Mouse (Mus musculus): ENCODE data around the gene Nln. TPM values are rescaled to one million over a fixed set of nuclear protein-coding genes. Genes with fewer than 3 reads are reported as not detected.

Gene Nln
- polyA plus RNA-seq, 1 experiment from 2014 or later, result 26.0 TPM

DNA sequence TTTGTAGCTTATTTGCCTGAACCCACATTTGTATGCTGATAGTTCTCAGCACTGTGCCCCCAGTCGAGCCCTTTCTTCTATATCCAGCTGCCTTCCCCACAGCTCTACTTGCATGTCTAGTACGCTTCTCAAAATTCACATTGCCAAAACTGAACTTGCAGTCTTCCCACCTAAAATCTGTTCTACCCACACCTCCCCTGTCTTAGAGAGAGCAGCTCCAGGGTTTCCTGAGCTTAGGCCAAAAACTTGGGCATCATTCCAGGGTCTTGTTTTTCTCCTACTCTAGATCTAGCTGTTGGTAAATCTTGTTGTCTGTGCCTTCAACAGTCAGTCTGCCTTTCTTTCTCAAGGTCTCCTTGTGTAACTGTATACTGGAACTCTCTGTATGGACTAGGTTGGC lies 5.4 kb upstream of the Nln start:
- no peak overlapping the region for H3K4me2 ChIP-seq (replicated peaks)
- ATAC-seq (ENCODE audit: low FRiP score, low read depth), result no peak
- WGBS, result 96% methylated on average over 2 of the region's 2 CpGs
- H3K9ac ChIP-seq, result no peak overlapping the region
- H3K27ac ChIP-seq, result no peak overlapping the region
- no peaks in the 10 kb centered on the region for H3K9me3 ChIP-seq
- peaks cover 26% of the 10 kb centered on the region for H3K36me3 ChIP-seq
- H3K27me3 ChIP-seq (replicated peaks), result no peaks in the 10 kb centered on the region
- H3K4me1 ChIP-seq, result no peaks in the 10 kb centered on the region
- no peak overlapping the region for H3K4me3 ChIP-seq

DNA sequence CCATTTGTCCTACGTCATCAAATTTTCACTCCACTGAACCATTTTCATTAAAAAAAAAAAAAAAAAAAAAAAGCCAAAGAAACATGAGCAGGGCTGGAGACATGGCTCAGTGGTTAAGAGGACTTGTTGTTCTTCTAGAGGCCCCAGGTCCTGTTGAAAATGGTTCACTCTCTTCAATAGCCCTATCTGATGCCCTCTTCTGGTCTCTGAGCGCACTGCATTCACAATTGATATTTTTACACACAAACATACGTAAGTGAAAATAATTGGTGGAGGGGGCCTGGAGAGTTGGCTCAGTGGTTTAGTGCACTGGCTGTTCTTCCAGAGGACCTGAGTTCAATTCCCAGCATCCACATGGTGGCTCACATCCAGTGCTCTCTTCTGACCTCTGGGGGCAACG lies 4.4 kb upstream of the Nln start:
- H3K9ac ChIP-seq, result no peak overlapping the region
- no peak overlapping the region for H3K27ac ChIP-seq
- no peak overlapping the region for H3K4me3 ChIP-seq
- peaks cover 20% of the 10 kb centered on the region; the same call in 1 of the 2 replicates for H3K36me3 ChIP-seq
- WGBS, result 95% methylated on average over 4 of the region's 4 CpGs
- H3K4me1 ChIP-seq, result peaks cover 4% of the 10 kb centered on the region; the same call in 1 of the 2 replicates
- no peaks in the 10 kb centered on the region for H3K27me3 ChIP-seq (replicated peaks)
- ATAC-seq (ENCODE audit: low FRiP score, low read depth), result no peak
- H3K9me3 ChIP-seq, result no peaks in the 10 kb centered on the region
- no peak overlapping the region for H3K4me2 ChIP-seq (replicated peaks)

DNA sequence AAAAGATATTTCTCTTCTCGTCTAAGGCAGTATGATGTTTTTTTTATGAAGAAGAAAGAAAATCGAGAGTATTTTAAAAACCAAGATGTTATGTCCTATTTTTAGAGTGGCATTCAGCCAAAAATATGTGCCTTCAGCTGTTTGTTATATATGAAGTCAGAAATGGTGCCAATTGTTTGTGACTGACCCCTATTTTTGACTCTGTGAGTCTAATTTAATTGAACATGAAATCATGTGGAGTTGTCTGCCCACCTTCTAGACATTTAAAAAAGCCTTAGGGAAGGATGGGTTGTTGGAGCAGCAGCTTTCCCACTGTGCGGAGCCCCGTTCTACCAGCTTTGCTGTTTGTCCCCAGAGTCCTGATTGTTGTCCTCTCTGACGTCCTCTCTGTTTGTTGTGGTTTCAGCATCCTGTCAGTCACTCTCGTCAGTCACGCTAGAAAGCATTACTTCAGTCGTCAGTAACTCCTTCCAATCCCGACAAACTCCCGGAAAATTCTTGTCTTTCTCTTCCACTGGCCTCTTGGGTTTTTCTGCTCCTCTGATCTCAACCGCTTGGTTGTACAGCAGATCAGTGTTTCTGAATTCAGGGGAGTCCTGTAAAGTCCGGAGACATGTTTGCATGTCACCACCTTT lies 3.0 kb upstream of the Nln start:
- H3K9ac ChIP-seq, result no peak overlapping the region
- 70% methylated on average over 12 of the region's 12 CpGs for WGBS
- H3K4me3 ChIP-seq, result no peak overlapping the region
- peaks cover 8% of the 10 kb centered on the region; the same call in 1 of the 2 replicates for H3K4me1 ChIP-seq
- no peak overlapping the region for H3K27ac ChIP-seq
- peaks cover 14% of the 10 kb centered on the region; the same call in 1 of the 2 replicates for H3K36me3 ChIP-seq
- H3K9me3 ChIP-seq, result no peaks in the 10 kb centered on the region
- ATAC-seq (ENCODE audit: low FRiP score, low read depth), result no peak
- H3K27me3 ChIP-seq (replicated peaks), result no peaks in the 10 kb centered on the region
- no peak overlapping the region for H3K4me2 ChIP-seq (replicated peaks)

DNA sequence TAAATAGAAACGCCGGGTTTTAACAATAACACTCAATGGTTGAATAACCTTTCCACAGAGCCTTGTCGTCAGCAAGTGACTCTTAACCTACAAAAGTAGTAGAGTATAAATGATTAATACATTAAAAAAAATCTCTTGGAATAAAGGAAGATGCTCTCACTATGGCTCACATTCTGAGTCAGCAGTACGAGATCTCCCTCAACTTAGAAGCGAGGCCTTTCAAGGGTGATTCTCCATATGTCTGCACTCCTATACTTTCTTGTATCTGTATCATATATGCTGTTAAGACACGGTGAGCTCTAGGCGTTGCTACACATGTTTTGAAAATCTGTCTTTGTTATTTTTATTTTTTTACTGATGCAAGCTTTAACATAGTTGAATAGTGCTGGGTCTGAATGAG lies 1.1 kb upstream of the Nln start:
- Histone ChIP-seq H3K36me3 (0 out of 2 replicates have a peak, but pooled peaks cover 9% of the 10 kb centered on the region), H3K9ac (peak overlapping the region; percentile 72), H3K9me3 (no peaks in the 10 kb centered on the region), H3K27ac (0 out of 2 replicates have a peak overlapping the region, but pooled peaks have one; percentile 15), H3K4me3 (peak overlapping the region; percentile 67), H3K4me2 (replicated peaks) (peak overlapping the region; percentile 96), H3K27me3 (replicated peaks) (no peaks in the 10 kb centered on the region), H3K4me1 (peaks cover 8% of the 10 kb centered on the region; the same call in 1 of the 2 replicates)
- WGBS, result 48% methylated on average over 7 of the region's 7 CpGs
- no peak for ATAC-seq (ENCODE audit: low FRiP score, low read depth)

DNA sequence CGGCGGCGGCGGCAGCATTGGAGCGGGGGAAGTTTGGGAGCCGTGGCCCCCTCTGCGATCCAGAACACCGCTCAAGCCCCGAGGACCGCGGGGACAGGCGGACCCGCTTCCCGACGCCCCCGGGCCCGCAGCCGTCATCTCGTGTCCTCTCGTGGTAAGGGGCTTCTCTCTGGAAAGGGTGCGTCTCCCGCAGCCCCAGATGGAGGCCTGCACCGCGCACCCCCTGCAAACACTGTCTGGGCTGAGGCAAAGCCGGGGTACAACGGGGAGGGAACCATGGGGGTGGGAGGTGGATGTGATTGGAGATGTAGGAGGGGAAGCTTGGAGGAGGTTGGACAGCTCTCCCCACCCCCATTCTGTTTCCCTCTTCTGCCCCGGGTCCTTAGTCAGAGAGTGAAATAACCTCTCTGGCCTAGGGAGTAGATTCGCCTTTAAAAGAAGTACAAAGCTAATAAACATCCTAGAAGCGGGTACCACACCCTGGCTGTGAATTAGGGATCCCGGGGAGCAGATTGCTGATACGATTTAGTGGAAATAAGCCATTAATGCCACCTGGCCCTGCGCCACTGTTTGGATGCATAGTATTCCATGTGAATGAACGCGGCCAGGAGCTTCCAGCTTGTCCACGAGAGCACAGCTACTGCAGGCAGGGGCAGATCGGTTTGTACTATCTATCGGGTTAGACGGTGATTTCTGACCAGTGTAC lies 555 bp upstream of the Nln start:
- peak; percentile 85 for ATAC-seq (ENCODE audit: low FRiP score, low read depth)
- Histone ChIP-seq H3K9ac (peak overlapping the region; percentile 72), H3K36me3 (0 out of 2 replicates have a peak, but pooled peaks cover 4% of the 10 kb centered on the region), H3K9me3 (no peaks in the 10 kb centered on the region), H3K4me3 (peak overlapping the region; percentile 67), H3K4me1 (peaks cover 8% of the 10 kb centered on the region; the same call in 1 of the 2 replicates), H3K27me3 (replicated peaks) (no peaks in the 10 kb centered on the region), H3K4me2 (replicated peaks) (peak overlapping the region; percentile 96), H3K27ac (0 out of 2 replicates have a peak overlapping the region, but pooled peaks have one; percentile 15)
- WGBS, result 1% methylated on average over 38 of the region's 38 CpGs

DNA sequence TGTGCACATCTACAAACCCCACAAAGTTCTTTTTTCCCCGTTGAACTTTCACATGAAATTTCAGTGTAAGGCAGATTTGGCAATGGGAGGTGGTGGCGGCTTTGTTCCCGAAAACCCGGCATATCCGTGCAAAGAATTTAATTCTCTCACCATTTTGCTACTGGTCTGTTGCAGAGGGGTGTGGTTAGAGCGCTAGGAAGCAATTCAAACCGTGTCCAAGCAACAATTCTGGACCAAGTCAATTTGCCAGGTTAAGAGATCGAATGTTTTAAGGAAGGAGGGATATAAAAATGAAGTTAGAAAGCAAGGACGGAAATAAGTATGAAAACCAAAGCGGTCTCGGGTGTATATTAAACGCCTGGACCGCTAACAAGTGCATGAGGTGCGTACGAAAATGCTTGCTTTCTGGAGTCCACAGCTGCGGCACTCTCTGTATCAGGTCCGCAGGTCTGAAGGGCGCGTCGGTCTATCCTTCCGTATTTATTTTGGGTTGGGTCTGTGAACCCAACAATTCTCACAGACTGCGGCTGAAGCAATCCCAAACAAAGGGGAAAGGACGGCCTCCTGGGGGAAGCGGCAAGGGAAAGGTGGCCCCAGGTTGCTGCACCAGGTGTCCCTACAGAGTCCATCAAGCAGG lies 645 bp downstream of the Nln start:
- peak overlapping the region; percentile 96 for H3K4me2 ChIP-seq (replicated peaks)
- H3K36me3 ChIP-seq, result peaks cover under 1% of the 10 kb centered on the region; the same call in 1 of the 2 replicates
- ATAC-seq (ENCODE audit: low FRiP score, low read depth), result peak; percentile 22
- peaks cover 4% of the 10 kb centered on the region; the same call in 1 of the 2 replicates for H3K9me3 ChIP-seq
- H3K4me3 ChIP-seq, result peak overlapping the region; percentile 67
- H3K4me1 ChIP-seq, result peaks cover 8% of the 10 kb centered on the region; the same call in 1 of the 2 replicates
- H3K27ac ChIP-seq, result no peak overlapping the region
- peak overlapping the region; percentile 72 for H3K9ac ChIP-seq
- 2% methylated on average over 24 of the region's 24 CpGs for WGBS
- H3K27me3 ChIP-seq (replicated peaks), result no peaks in the 10 kb centered on the region

DNA sequence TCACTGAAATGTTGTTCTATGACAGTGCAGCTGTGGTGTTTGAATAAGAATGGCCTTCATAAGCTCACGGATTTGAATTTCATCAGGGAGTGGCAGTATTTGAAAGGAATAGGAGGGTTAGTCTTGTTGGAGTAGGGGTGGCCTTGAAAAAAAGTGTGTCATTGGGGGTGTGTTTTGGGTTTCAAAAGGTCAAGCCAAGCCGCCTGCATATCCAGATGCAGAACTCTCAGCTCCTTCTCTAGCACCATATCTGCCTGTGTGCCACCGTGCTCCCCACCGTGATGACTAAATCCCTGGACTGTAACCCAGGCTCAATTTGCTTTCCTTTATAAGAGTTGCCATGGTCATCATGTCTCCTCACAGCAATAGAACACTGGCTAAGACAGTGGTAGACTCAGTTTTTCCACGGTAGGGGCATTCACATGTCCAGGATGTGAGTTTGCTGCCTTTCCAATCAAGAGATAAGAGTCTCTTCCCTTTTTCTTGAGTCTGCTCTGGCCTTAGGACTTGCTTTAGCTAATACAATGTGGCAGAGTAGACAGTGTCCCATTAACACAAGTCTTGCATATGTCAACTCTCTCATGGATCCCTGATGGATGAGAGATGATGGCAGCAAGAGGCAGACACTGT lies 7.7 kb downstream of the Nln start:
- 94% methylated on average over 5 of the region's 5 CpGs for WGBS
- Histone ChIP-seq H3K27ac (no peak overlapping the region), H3K36me3 (no peaks in the 10 kb centered on the region; the same call in 1 of the 2 replicates), H3K27me3 (replicated peaks) (no peaks in the 10 kb centered on the region), H3K9ac (no peak overlapping the region), H3K4me2 (replicated peaks) (no peak overlapping the region), H3K9me3 (peaks cover 4% of the 10 kb centered on the region; the same call in 1 of the 2 replicates), H3K4me1 (no peaks in the 10 kb centered on the region), H3K4me3 (no peak overlapping the region)
- ATAC-seq (ENCODE audit: low FRiP score, low read depth), result no peak

DNA sequence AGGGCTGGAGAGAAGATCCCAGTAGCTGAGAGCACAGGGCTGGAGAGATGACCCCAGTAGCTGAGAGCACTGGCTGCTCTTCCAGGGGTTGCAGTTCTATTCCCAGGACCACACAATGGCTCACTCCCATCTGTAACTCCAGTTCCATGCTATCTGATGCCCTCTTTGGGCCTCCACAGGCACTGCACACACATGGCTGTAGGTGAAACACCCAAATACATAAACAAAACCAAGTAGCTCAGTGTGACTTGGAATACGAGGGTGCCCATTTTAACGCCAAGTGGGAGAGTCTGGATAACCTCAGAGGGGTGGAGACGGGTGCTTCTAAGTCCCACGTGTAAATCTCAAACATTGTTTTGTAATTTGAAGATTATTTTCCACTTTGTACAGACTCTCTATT lies 9.0 kb downstream of the Nln start:
- Histone ChIP-seq H3K27ac (no peak overlapping the region), H3K36me3 (no peaks in the 10 kb centered on the region; the same call in 1 of the 2 replicates), H3K4me2 (replicated peaks) (no peak overlapping the region), H3K27me3 (replicated peaks) (no peaks in the 10 kb centered on the region), H3K4me1 (no peaks in the 10 kb centered on the region), H3K9ac (no peak overlapping the region), H3K9me3 (peaks cover 4% of the 10 kb centered on the region; the same call in 1 of the 2 replicates), H3K4me3 (no peak overlapping the region)
- 91% methylated on average over 4 of the region's 4 CpGs for WGBS
- ATAC-seq (ENCODE audit: low FRiP score, low read depth), result no peak

DNA sequence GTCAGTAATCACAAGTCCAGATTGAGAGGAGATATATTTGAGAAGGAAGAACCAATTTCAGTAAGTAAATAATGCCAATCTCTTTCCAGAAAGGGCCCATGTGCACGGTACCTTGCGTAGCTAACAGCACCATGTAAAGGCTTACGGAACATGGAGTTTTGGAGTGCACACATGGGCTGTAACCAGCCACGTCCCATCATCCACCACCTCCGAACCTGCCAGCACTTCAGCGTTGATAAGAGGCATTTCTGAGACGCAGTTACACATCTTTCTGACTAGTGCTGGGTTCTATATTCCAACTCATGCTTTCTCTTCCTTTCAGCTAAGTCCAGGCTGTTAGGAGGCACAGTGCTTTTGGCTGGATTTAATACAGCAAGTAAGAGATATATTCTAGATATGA lies 12.2 kb downstream of the Nln start:
- Histone ChIP-seq H3K4me3 (no peak overlapping the region), H3K27me3 (replicated peaks) (no peaks in the 10 kb centered on the region), H3K9ac (no peak overlapping the region), H3K4me1 (no peaks in the 10 kb centered on the region), H3K27ac (no peak overlapping the region), H3K36me3 (no peaks in the 10 kb centered on the region), H3K9me3 (no peaks in the 10 kb centered on the region), H3K4me2 (replicated peaks) (no peak overlapping the region)
- WGBS, result 93% methylated on average over 7 of the region's 7 CpGs
- ATAC-seq (ENCODE audit: low FRiP score, low read depth), result no peak

DNA sequence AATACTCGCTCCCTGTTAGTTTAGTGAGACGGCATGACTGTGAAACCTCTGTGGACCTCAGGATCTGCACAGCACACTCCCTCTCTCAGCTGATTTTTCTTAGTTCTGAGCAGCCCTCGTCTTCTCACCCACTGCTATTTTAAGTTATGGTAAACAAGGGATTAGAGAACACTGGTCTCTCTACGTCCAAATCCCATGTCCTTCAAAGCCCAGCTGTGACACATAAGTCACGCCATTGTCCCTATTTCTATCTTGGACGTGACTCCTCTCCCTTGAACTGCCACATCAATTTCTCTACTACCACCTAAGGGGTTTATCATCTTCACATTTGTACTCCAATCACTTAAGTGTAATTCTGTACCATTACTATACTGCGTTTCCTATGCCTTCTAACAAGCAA lies 13.5 kb downstream of the Nln start:
- H3K4me3 ChIP-seq, result no peak overlapping the region
- no peaks in the 10 kb centered on the region for H3K9me3 ChIP-seq
- no peak overlapping the region for H3K27ac ChIP-seq
- H3K4me1 ChIP-seq, result no peaks in the 10 kb centered on the region
- 68% methylated on average over 7 of the region's 7 CpGs for WGBS
- H3K4me2 ChIP-seq (replicated peaks), result no peak overlapping the region
- H3K9ac ChIP-seq, result no peak overlapping the region
- H3K27me3 ChIP-seq (replicated peaks), result no peaks in the 10 kb centered on the region
- no peak for ATAC-seq (ENCODE audit: low FRiP score, low read depth)
- no peaks in the 10 kb centered on the region for H3K36me3 ChIP-seq

DNA sequence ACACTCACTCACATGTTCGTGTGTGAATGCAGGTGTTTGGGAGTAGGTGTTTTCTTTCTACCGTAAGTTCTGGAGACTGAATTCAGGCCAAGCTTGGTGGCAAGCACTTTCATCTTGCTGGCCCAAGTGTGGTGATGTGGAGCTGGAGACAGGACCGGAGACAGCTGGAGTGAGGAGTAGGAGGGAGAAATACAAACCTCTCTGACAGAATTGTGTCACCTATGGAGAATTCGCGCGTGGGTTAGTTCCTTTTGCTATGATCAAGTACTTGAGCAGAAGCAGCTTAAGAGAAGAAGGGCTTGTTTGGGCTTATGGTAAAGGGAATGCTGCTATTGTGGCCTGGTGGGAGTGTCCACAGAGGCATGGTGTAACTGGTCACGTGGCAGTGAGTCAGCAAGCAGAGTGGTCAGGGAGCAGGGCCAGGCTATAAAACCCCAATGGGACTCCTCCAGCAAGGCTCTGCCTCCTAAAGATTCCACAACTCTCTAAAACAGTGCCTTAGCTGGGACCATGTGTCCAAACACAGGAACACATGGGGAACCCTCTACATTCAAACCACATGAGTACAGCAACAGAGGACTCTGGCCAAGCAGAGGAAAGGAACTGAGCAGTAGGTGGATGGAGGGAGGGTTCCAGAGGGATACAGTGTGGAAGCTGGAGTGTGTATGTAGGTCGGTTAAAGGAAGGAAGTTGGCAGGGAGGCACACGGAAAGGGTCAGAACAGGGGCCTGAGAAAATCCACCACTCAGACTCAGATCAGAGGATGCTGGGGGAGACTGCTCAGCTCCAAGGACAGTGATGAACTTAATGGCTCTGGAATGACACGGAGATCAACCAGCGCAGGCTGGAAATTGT lies 14.7 kb downstream of the Nln start:
- 83% methylated on average over 11 of the region's 11 CpGs for WGBS
- no peak for ATAC-seq (ENCODE audit: low FRiP score, low read depth)
- Histone ChIP-seq H3K4me2 (replicated peaks) (no peak overlapping the region), H3K4me3 (no peak overlapping the region), H3K9me3 (no peaks in the 10 kb centered on the region), H3K36me3 (no peaks in the 10 kb centered on the region), H3K4me1 (no peaks in the 10 kb centered on the region), H3K9ac (no peak overlapping the region), H3K27ac (no peak overlapping the region), H3K27me3 (replicated peaks) (no peaks in the 10 kb centered on the region)
